Mouse (Mus musculus) adrenal gland, adult 2 months (tissue): ENCODE data around the gene Olfr564. TPM values are rescaled to one million over a fixed set of nuclear protein-coding genes. Genes with fewer than 3 reads are reported as not detected.

Source experiments
- DNase-seq: peaks from one replicate; pipeline ENCODE4 v3.0.0; 2021
- long read RNA-seq: library from polyadenylated mRNA; stranded (forward); transcript quantifications from one replicate; pipeline ENCODE4 v2.0.0, GENCODE M21; 2021
- polyA plus RNA-seq: library from polyadenylated mRNA; depleted of rRNA; stranded (reverse); fragments of >200 nt; gene quantifications from 2 replicates; pipeline ENCODE4 v1.2.3, GENCODE M21; 2012; rRNA removed
- total RNA-seq, 2 experiments: library from RNA; stranded (reverse); gene quantifications; 2 replicates each; pipeline ENCODE4 v1.2.3; 2021

Gene Olfr564
- not detected for total RNA-seq
- polyA plus RNA-seq: not detected in 2 replicates
- long read RNA-seq: 0 reads

- no peak for DNase-seq
Measured at GRCm38 (mm10) chr7:102803180-102803579, at the start of gene Olfr564. Gene Olfr564, plus strand, starts transcription at chr7:102803480.

GRCm38 (mm10) chr7:102759266-102759665 lies 44.0 kb upstream of the Olfr564 start, which contains the start of the genes Olfr560 and Olfr78:
Gene Olfr560, minus strand, starts transcription at chr7:102759366.
Gene Olfr78, minus strand, starts transcription at chr7:102759471.
- no peak for DNase-seq

DNA sequence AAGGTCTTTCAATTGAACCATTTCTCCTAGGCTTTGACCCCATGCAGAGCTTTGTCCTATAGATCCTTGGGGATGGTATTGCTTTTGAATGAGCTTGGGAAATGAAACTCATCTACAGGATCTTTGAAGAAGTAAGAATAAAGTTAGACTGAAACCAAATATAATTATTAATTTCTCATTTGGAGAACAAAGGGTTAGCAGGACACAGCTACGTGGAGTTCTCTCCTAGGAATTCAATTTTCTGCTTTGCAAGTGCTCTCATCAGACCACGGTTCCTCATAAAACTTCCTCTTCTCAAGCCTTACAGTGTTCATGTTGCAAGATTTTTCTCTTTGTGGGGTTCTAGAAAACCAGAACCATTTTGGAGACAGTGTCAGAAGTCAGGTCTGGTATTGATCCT lies 32.4 kb upstream of the Olfr564 start, which contains the start of gene Olfr561:
TSS of gene Olfr561 (plus strand) at position 301 of the 400 bp plus-strand sequence.
- no peak for DNase-seq

Other genes starting within 250 kb of the Olfr564 start
- gene Trim21, start 238.0 kb upstream of the Olfr564 start, total RNA-seq: 10 to 100 TPM; 11.7 to 16.0 TPM
- 2.4 and 3.2 TPM in 2 replicates for gene Trim21, start 238.0 kb upstream of the Olfr564 start, polyA plus RNA-seq
- gene Olfr550, start 232.0 kb upstream of the Olfr564 start, total RNA-seq: not detected
- not detected in 2 replicates for gene Olfr550, start 232.0 kb upstream of the Olfr564 start, polyA plus RNA-seq
- gene Olfr551, start 211.6 kb upstream of the Olfr564 start, total RNA-seq: not detected
- not detected in 2 replicates for gene Olfr551, start 211.6 kb upstream of the Olfr564 start, polyA plus RNA-seq
- gene Olfr552, start 205.7 kb upstream of the Olfr564 start, total RNA-seq: under 1 TPM in 1 of 2 experiments, not detected in 1; 0.14 TPM
- gene Olfr552, start 205.7 kb upstream of the Olfr564 start, polyA plus RNA-seq: not detected in 2 replicates
- gene Olfr553, start 185.3 kb upstream of the Olfr564 start, total RNA-seq: not detected
- gene Olfr553, start 185.3 kb upstream of the Olfr564 start, polyA plus RNA-seq: not detected in 2 replicates
- not detected for gene Olfr554, start 165.0 kb upstream of the Olfr564 start, total RNA-seq
- not detected in 2 replicates for gene Olfr554, start 165.0 kb upstream of the Olfr564 start, polyA plus RNA-seq
- not detected for gene Olfr555, start 144.7 kb upstream of the Olfr564 start, total RNA-seq
- not detected in 2 replicates for gene Olfr555, start 144.7 kb upstream of the Olfr564 start, polyA plus RNA-seq
- gene Olfr556, start 138.6 kb upstream of the Olfr564 start, total RNA-seq: not detected
- not detected in 2 replicates for gene Olfr556, start 138.6 kb upstream of the Olfr564 start, polyA plus RNA-seq
- 1 to 10 TPM; 6.9 to 8.4 TPM for gene Trim68, start 116.2 kb upstream of the Olfr564 start, total RNA-seq
- 9.4 and 10.1 TPM in 2 replicates for gene Trim68, start 116.2 kb upstream of the Olfr564 start, polyA plus RNA-seq
- not detected for gene Olfr557, start 107.6 kb upstream of the Olfr564 start, total RNA-seq
- gene Olfr557, start 107.6 kb upstream of the Olfr564 start, polyA plus RNA-seq: 0.03 TPM in 1 of 2 replicates, not detected in the other
- gene Olfr558, start 101.3 kb upstream of the Olfr564 start, total RNA-seq: under 1 TPM; 0.26 to 0.31 TPM
- gene Olfr558, start 101.3 kb upstream of the Olfr564 start, polyA plus RNA-seq: 0.38 and 0.51 TPM in 2 replicates
- gene Olfr33, start 84.4 kb upstream of the Olfr564 start, total RNA-seq: not detected
- gene Olfr33, start 84.4 kb upstream of the Olfr564 start, polyA plus RNA-seq: 0.11 TPM in 1 of 2 replicates, not detected in the other
- not detected for gene Olfr559, start 76.0 kb upstream of the Olfr564 start, total RNA-seq
- gene Olfr559, start 76.0 kb upstream of the Olfr564 start, polyA plus RNA-seq: not detected in 2 replicates
- not detected for gene Olfr560, start 44.1 kb upstream of the Olfr564 start, total RNA-seq
- gene Olfr560, start 44.1 kb upstream of the Olfr564 start, polyA plus RNA-seq: not detected in 2 replicates
- under 1 TPM in 1 of 2 experiments, not detected in 1; 0.24 TPM for gene Olfr78, start 44.0 kb upstream of the Olfr564 start, total RNA-seq
- gene Olfr78, start 44.0 kb upstream of the Olfr564 start, polyA plus RNA-seq: 0.19 and 0.46 TPM in 2 replicates
- not detected for gene Olfr561, start 32.3 kb upstream of the Olfr564 start, total RNA-seq
- not detected in 2 replicates for gene Olfr561, start 32.3 kb upstream of the Olfr564 start, polyA plus RNA-seq
- not detected for gene Olfr566, start 55.3 kb downstream of the Olfr564 start, total RNA-seq
- not detected in 2 replicates for gene Olfr566, start 55.3 kb downstream of the Olfr564 start, polyA plus RNA-seq
- not detected for gene Olfr568, start 73.6 kb downstream of the Olfr564 start, total RNA-seq
- gene Olfr568, start 73.6 kb downstream of the Olfr564 start, polyA plus RNA-seq: not detected in 2 replicates
- not detected for gene Olfr569, start 87.4 kb downstream of the Olfr564 start, total RNA-seq
- gene Olfr569, start 87.4 kb downstream of the Olfr564 start, polyA plus RNA-seq: not detected in 2 replicates
- not detected for gene Olfr570, start 91.1 kb downstream of the Olfr564 start, total RNA-seq
- gene Olfr570, start 91.1 kb downstream of the Olfr564 start, polyA plus RNA-seq: not detected in 2 replicates
- not detected for gene Olfr571, start 114.1 kb downstream of the Olfr564 start, total RNA-seq
- gene Olfr571, start 114.1 kb downstream of the Olfr564 start, polyA plus RNA-seq: not detected in 2 replicates
- gene Olfr572, start 120.9 kb downstream of the Olfr564 start, total RNA-seq: not detected
- not detected in 2 replicates for gene Olfr572, start 120.9 kb downstream of the Olfr564 start, polyA plus RNA-seq
- gene Olfr573-ps1, start 139.1 kb downstream of the Olfr564 start, total RNA-seq: not detected
- not detected in 2 replicates for gene Olfr573-ps1, start 139.1 kb downstream of the Olfr564 start, polyA plus RNA-seq
- gene Olfr574, start 145.0 kb downstream of the Olfr564 start, total RNA-seq: not detected
- not detected in 2 replicates for gene Olfr574, start 145.0 kb downstream of the Olfr564 start, polyA plus RNA-seq
- not detected for gene Olfr575, start 155.3 kb downstream of the Olfr564 start, total RNA-seq
- gene Olfr575, start 155.3 kb downstream of the Olfr564 start, polyA plus RNA-seq: not detected in 2 replicates
- not detected for gene Olfr576, start 159.2 kb downstream of the Olfr564 start, total RNA-seq
- not detected in 2 replicates for gene Olfr576, start 159.2 kb downstream of the Olfr564 start, polyA plus RNA-seq
- not detected for gene Olfr577, start 172.5 kb downstream of the Olfr564 start, total RNA-seq
- not detected in 2 replicates for gene Olfr577, start 172.5 kb downstream of the Olfr564 start, polyA plus RNA-seq
- gene Olfr578, start 185.8 kb downstream of the Olfr564 start, total RNA-seq: not detected
- not detected in 2 replicates for gene Olfr578, start 185.8 kb downstream of the Olfr564 start, polyA plus RNA-seq
- not detected for gene Olfr582, start 234.5 kb downstream of the Olfr564 start, total RNA-seq
- gene Olfr582, start 234.5 kb downstream of the Olfr564 start, polyA plus RNA-seq: not detected in 2 replicates
- gene Olfr583, start 247.8 kb downstream of the Olfr564 start, total RNA-seq: not detected
- not detected in 2 replicates for gene Olfr583, start 247.8 kb downstream of the Olfr564 start, polyA plus RNA-seq